Mouse (Mus musculus): ENCODE data around the gene Trim5.

- TF ChIP-seq CTCF (IDR thresholded peaks at IDR 0.05; ENCODE audit: low read depth) = no peak
- no peak for TF ChIP-seq EP300 (IDR thresholded peaks at IDR 0.05; ENCODE audit: low read depth)
Measured at GRCm38 (mm10) chr7:104216011-104216535, 71.8 kb downstream of the Trim5 start.

Measured in liver, embryonic 14.5 days (tissue).